Mouse (Mus musculus) C2C12 (cell line): ENCODE measurements at regions not wholly inside any gene's neighbourhood (a gene's known extent, or its start where the extent isn't known, plus 50 kb on each side); places are given as distances from the start of the nearest gene placed in this dataset.

Experiments used
- CTCF ChIP-seq: IDR thresholded peaks from one replicate; pipeline ENCODE4 v1.5.1; 2011; ENCODE audit not compliant: control insufficient read depth, insufficient read depth, insufficient read length
- FOSL1 ChIP-seq: IDR thresholded peaks from one replicate; pipeline ENCODE4 v1.8.0; 2011; ENCODE audit warnings: mild to moderate bottlenecking, low read length; ENCODE audit not compliant: poor library complexity, insufficient read depth, severe bottlenecking
- MAX ChIP-seq: IDR thresholded peaks from one replicate; pipeline ENCODE4 v1.6.1; 2011; ENCODE audit warnings: mild to moderate bottlenecking, control low read depth
- MYOD1 ChIP-seq: IDR thresholded peaks from one replicate; pipeline ENCODE4 v1.6.1; 2011; ENCODE audit warnings: low read depth; ENCODE audit not compliant: control insufficient read depth, insufficient read length
- MYOG ChIP-seq: IDR thresholded peaks from one replicate; pipeline ENCODE4 v1.6.1; 2011; ENCODE audit not compliant: control insufficient read depth, insufficient read length; ENCODE audit errors: extremely low read depth
- USF1 ChIP-seq: IDR thresholded peaks from one replicate; pipeline ENCODE4 v1.6.1; 2011; ENCODE audit warnings: low read depth, mild to moderate bottlenecking, control low read depth, moderate library complexity

- no peak for TF ChIP-seq CTCF
- TF ChIP-seq MYOD1, result no peak
- TF ChIP-seq USF1, result no peak
- no peak for TF ChIP-seq MYOG
- TF ChIP-seq FOSL1, result no peak
- TF ChIP-seq MAX, result no peak
These were observed 58.2 kb upstream of the Tle4 start for GRCm38 (mm10) chr19:14656022-14656388.
